Mouse (Mus musculus): ENCODE data around the gene Olfr527. TPM values are rescaled to one million over a fixed set of nuclear protein-coding genes. Genes with fewer than 3 reads are reported as not detected.

The Olfr527 gene
- not detected for polyA plus RNA-seq (2017; shearing (Covaris generic))

DNA sequence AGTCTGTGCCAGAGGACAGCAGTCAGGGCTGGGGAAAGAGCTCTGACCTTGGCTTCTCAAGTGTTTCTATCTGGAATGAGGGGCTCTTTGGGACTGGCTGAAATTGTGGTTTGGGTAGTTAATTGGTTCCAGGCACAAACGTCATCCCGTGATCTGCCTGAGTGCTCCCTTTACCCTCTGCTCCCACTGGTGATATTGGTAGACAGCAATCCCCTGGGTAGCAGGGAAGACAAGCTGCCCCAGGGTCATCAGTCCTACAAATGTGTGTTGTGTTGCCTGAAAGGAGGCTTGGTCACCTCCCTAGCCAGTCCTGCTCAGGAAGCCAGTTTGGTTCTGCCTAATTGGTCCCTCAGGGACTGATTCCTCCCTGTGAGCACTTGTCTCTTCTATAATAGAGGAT lies at the start of gene Olfr527:
Gene Olfr527, plus strand, starts transcription at position 301 of the 400 bp plus-strand sequence.

DNA sequence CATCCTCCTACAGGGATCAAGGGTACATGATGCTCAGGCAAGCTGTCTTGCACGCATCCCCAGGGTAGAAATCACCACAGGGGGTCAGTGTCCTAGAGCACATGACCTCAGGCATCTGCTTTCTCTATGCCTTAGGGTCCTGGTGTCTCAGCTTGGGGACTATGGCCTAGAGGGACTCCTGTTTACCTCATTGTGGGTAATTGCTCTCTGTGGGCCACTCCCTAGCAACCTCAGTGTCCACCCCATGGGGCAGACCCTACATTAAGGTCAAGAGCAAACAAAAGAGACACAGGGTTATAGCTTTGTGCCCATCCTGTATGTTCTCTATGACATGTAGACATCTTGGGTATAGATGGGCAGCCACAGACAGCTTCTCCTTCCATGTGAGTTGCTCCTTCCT lies 13.3 kb upstream of the Olfr527 start, which contains the start of gene Olfr525:
Gene Olfr525, plus strand, starts transcription at position 301 of the 400 bp plus-strand sequence.

DNA sequence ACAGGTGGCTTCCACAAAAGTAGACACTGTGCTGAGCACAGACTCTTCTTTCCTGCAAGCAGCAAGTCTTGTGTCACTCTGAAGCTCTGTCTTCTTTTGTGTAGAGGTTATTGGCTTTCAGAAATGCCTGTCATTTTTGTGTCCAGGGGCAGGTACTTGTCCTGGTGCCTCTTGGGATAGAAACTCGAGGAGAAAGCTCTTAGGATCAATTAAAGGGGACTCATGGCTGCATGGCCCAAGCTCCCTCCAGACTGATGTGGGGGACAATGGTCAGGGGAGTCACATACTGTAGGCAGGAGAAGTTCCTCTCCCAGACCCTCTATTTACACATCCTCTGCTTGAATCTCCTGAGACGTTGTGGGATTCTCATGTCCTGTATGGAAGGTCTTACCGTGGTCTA lies 27.8 kb downstream of the Olfr527 start, which contains the start of gene Olfr60:
Gene Olfr60, minus strand, starts transcription at position 101 of the 400 bp plus-strand sequence.

DNA sequence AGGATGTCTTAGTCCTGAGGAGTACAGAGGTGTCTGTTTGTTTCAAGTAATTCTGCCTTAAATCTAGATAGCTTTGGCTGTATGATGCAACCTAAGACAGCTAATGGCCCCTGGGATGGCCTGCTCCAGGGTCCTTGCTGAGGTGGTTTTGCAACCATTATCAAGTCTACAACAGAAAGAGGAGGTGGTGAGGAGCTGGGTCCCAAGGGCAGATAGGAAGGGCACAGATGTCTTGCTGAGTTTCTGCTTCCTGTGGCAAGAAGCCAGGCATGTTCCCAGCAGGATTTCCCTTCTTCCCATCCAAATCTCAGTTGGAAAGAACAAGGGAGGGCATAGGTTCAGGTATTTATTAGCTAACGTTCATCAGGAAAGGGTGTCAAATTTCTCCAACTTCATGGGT lies 42.4 kb downstream of the Olfr527 start, which contains the start of gene Olfr530:
Gene Olfr530, minus strand, starts transcription at position 101 of the 400 bp plus-strand sequence.

Other genes starting within 250 kb of the Olfr527 start
- not detected for gene Prap1, start 240.6 kb upstream of the Olfr527 start, polyA plus RNA-seq (2017; shearing (Covaris generic))
- 6.1 TPM for gene Fuom, start 231.6 kb upstream of the Olfr527 start, polyA plus RNA-seq (2017; shearing (Covaris generic))
- 1.3 TPM for gene Paox, start 218.2 kb upstream of the Olfr527 start, polyA plus RNA-seq (2017; shearing (Covaris generic))
- 28.5 TPM for gene Echs1, start 217.5 kb upstream of the Olfr527 start, polyA plus RNA-seq (2017; shearing (Covaris generic))
- 23.1 TPM for gene Mtg1, start 196.5 kb upstream of the Olfr527 start, polyA plus RNA-seq (2017; shearing (Covaris generic))
- not detected for gene Sprn, start 179.1 kb upstream of the Olfr527 start, polyA plus RNA-seq (2017; shearing (Covaris generic))
- 0.13 TPM for gene Olfr522, start 169.3 kb upstream of the Olfr527 start, polyA plus RNA-seq (2017; shearing (Covaris generic))
- not detected for gene Olfr523, start 160.8 kb upstream of the Olfr527 start, polyA plus RNA-seq (2017; shearing (Covaris generic))
- 1.0 TPM for gene Olfr524, start 128.1 kb upstream of the Olfr527 start, polyA plus RNA-seq (2017; shearing (Covaris generic))
- gene Cd163l1, start 115.8 kb upstream of the Olfr527 start, polyA plus RNA-seq (2017; shearing (Covaris generic)): 2.2 TPM
- 18.7 TPM for gene 5830411N06Rik, start 86.7 kb upstream of the Olfr527 start, polyA plus RNA-seq (2017; shearing (Covaris generic))
- gene Olfr525, start 13.2 kb upstream of the Olfr527 start, polyA plus RNA-seq (2017; shearing (Covaris generic)): 0.32 TPM
- gene Olfr60, start 27.7 kb downstream of the Olfr527 start, polyA plus RNA-seq (2017; shearing (Covaris generic)): not detected
- gene Olfr530, start 42.3 kb downstream of the Olfr527 start, polyA plus RNA-seq (2017; shearing (Covaris generic)): 1.5 TPM
- not detected for gene Olfr531, start 68.9 kb downstream of the Olfr527 start, polyA plus RNA-seq (2017; shearing (Covaris generic))
- gene Olfr532, start 87.6 kb downstream of the Olfr527 start, polyA plus RNA-seq (2017; shearing (Covaris generic)): 0.10 TPM
- gene Olfr533, start 129.4 kb downstream of the Olfr527 start, polyA plus RNA-seq (2017; shearing (Covaris generic)): not detected
- not detected for gene Olfr535, start 150.2 kb downstream of the Olfr527 start, polyA plus RNA-seq (2017; shearing (Covaris generic))
- not detected for gene Olfr536, start 173.4 kb downstream of the Olfr527 start, polyA plus RNA-seq (2017; shearing (Covaris generic))
- not detected for gene Olfr538, start 233.9 kb downstream of the Olfr527 start, polyA plus RNA-seq (2017; shearing (Covaris generic))

All from effector memory CD4-positive, alpha-beta T cell, adult 7 months (primary cell).